Mouse (Mus musculus) gastrocnemius, postnatal 4 days (tissue): ENCODE measurements around the gene Cdk8. TPM values are rescaled to one million over a fixed set of nuclear protein-coding genes. Genes with fewer than 3 reads are reported as not detected.
"Not testable (repeated sequence)": the region's sequence is repeated elsewhere in the genome, so short reads cannot be mapped to it uniquely, and the experiment has no call there.

Experiments used
- DNase-seq, 2 experiments: peaks; one replicate each; pipeline ENCODE4 v3.0.0; 2021 to 2022; ENCODE audit warnings: low spot score in 2 of 2, mixed read lengths in 2 of 2
- long read RNA-seq, 2 experiments: library from polyadenylated mRNA; stranded (forward); transcript quantifications; one replicate each; pipeline ENCODE4 v2.0.0; 2021
- total RNA-seq, 2 experiments: library from RNA; stranded (reverse); gene quantifications; 2 replicates each; pipeline ENCODE4 v1.2.3; 2021

Gene Cdk8
- 10 to 100 TPM; 39.0 to 48.2 TPM for total RNA-seq
- long read RNA-seq, experiment 1, transcript Cdk8-201 (13 exons, 2,973 nt), result major isoform, 14 of 18 reads
- long read RNA-seq, experiment 1, partial matches to known transcripts, result 1 of 18 reads
- long read RNA-seq, experiment 1, other reads (novel, unspliced or antisense), result 3 of 18 reads
- long read RNA-seq, experiment 2, transcript Cdk8-201 (13 exons, 2,973 nt), result major isoform, 12 of 40 reads
- long read RNA-seq, experiment 2, partial matches to known transcripts, result 7 of 40 reads
- long read RNA-seq, experiment 2, other reads (novel, unspliced or antisense), result 21 of 40 reads

- peak; percentile 73 to 91 for DNase-seq
Observed at GRCm38 (mm10) chr5:146230864-146231654, at the start of gene Cdk8. Gene Cdk8, plus strand, starts transcription at chr5:146231230.

- DNase-seq, result not testable (repeated sequence)
Observed at GRCm38 (mm10) chr5:146185204-146185603, 45.8 kb upstream of the Cdk8 start, which contains the start of gene 1700001J03Rik. Gene 1700001J03Rik, minus strand, starts transcription at chr5:146185304.

GRCm38 (mm10) chr5:146187441-146187840, 43.6 kb upstream of the Cdk8 start:
- DNase-seq, result peak; percentile 30 to 50

GRCm38 (mm10) chr5:146188144-146188543, 42.9 kb upstream of the Cdk8 start:
- DNase-seq, result no peak

GRCm38 (mm10) chr5:146188712-146189111, 42.3 kb upstream of the Cdk8 start:
- no peak for DNase-seq

- DNase-seq, result no peak
Observed at GRCm38 (mm10) chr5:146190093-146190492, 40.9 kb upstream of the Cdk8 start.

- no peak for DNase-seq
Observed at GRCm38 (mm10) chr5:146190501-146191269, 40.3 kb upstream of the Cdk8 start.

- no peak for DNase-seq
Observed at GRCm38 (mm10) chr5:146193360-146193759, 37.7 kb upstream of the Cdk8 start.

- no peak for DNase-seq
Observed at GRCm38 (mm10) chr5:146199073-146199472, 32.0 kb upstream of the Cdk8 start.

GRCm38 (mm10) chr5:146199540-146199939, 31.5 kb upstream of the Cdk8 start:
- no peak for DNase-seq

GRCm38 (mm10) chr5:146200580-146200979, 30.4 kb upstream of the Cdk8 start:
- no peak for DNase-seq

GRCm38 (mm10) chr5:146203921-146204320, 27.1 kb upstream of the Cdk8 start:
- DNase-seq, result no peak

GRCm38 (mm10) chr5:146205537-146205936, 25.5 kb upstream of the Cdk8 start:
- no peak for DNase-seq

GRCm38 (mm10) chr5:146220501-146220878, 10.5 kb upstream of the Cdk8 start:
- DNase-seq, result no peak

GRCm38 (mm10) chr5:146220879-146221714, 9.9 kb upstream of the Cdk8 start, which contains the start of gene Rnf6:
Gene Rnf6, minus strand, starts transcription at chr5:146221555.
- peak; percentile 82 to 95 for DNase-seq

- no peak for DNase-seq
Observed at GRCm38 (mm10) chr5:146221722-146222121, 9.3 kb upstream of the Cdk8 start.

GRCm38 (mm10) chr5:146223786-146224185, 7.2 kb upstream of the Cdk8 start:
- DNase-seq, result peak in 1 of 2 experiments; percentile 32

- no peak for DNase-seq
Observed at GRCm38 (mm10) chr5:146227496-146227895, 3.5 kb upstream of the Cdk8 start.

GRCm38 (mm10) chr5:146229869-146230650, 970 bp upstream of the Cdk8 start:
- no peak for DNase-seq

GRCm38 (mm10) chr5:146231655-146231996, 596 bp downstream of the Cdk8 start:
- peak in 1 of 2 experiments; percentile 28 for DNase-seq
